Mouse (Mus musculus): Measurements from ENCODE around the gene Flcn. TPM values are rescaled to one million over a fixed set of nuclear protein-coding genes. Genes with fewer than 3 reads are reported as not detected.

Flcn gene
- polyA plus RNA-seq, 1 experiment from 2014 or later: 35.1 TPM

GRCm38 (mm10) chr11:59815482-59816065, 5.8 kb upstream of the Flcn start:
- 86% methylated on average over 6 of the region's 6 CpGs for WGBS
- Histone ChIP-seq H3K36me3 (replicated peaks) (peaks cover 53% of the 10 kb centered on the region), H3K4me3 (no peak overlapping the region), H3K4me1 (peaks cover 24% of the 10 kb centered on the region), H3K27me3 (replicated peaks; ENCODE audit: low read depth, poor library complexity, severe bottlenecking) (no peaks in the 10 kb centered on the region), H3K27ac (replicated peaks) (no peak overlapping the region), H3K9me3 (no peaks in the 10 kb centered on the region)
- DNase-seq (ENCODE audit: low spot score): no peak

DNA sequence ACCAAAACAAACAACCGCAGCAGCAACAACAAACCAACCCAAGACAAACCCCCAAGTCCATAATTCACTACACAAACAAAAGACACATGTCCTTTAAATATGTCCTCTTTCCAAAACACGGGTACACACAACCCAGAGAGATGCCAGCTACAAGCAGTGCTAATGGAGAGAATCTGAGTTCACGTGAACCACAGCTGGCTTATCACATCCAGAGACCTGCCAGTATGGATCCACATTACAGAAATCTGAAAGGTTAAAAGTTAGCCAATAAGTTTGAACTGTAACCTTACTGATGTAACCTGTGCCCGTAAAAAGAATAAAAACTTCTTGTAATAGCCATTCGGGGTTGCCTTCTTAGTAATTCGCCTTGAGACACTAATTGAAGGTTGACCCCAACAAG, 5.1 kb upstream of the Flcn start:
- 87% methylated on average over 6 of the region's 6 CpGs for WGBS
- DNase-seq (ENCODE audit: low spot score): no peak
- Histone ChIP-seq H3K4me1 (peaks cover 26% of the 10 kb centered on the region), H3K9me3 (no peaks in the 10 kb centered on the region), H3K27me3 (replicated peaks; ENCODE audit: low read depth, poor library complexity, severe bottlenecking) (no peaks in the 10 kb centered on the region), H3K4me3 (no peak overlapping the region), H3K36me3 (replicated peaks) (peaks cover 46% of the 10 kb centered on the region), H3K27ac (replicated peaks) (no peak overlapping the region)

- Histone ChIP-seq H3K4me3 (no peak overlapping the region), H3K27ac (replicated peaks) (no peak overlapping the region), H3K36me3 (replicated peaks) (peaks cover 40% of the 10 kb centered on the region), H3K4me1 (peaks cover 31% of the 10 kb centered on the region), H3K9me3 (no peaks in the 10 kb centered on the region), H3K27me3 (replicated peaks; ENCODE audit: low read depth, poor library complexity, severe bottlenecking) (no peaks in the 10 kb centered on the region)
- DNase-seq (ENCODE audit: low spot score): no peak
- WGBS: 65% methylated on average over 1 of the region's 1 CpGs
Measured at GRCm38 (mm10) chr11:59814311-59814710, 4.5 kb upstream of the Flcn start.

- peaks cover 41% of the 10 kb centered on the region for H3K4me1 ChIP-seq
- H3K9me3 ChIP-seq: no peaks in the 10 kb centered on the region
- DNase-seq (ENCODE audit: low spot score): no peak
- no peak overlapping the region for H3K27ac ChIP-seq (replicated peaks)
- H3K27me3 ChIP-seq (replicated peaks; ENCODE audit: low read depth, poor library complexity, severe bottlenecking): no peaks in the 10 kb centered on the region
- 62% methylated on average over 3 of the region's 3 CpGs for WGBS
- H3K4me3 ChIP-seq: no peak overlapping the region
- H3K36me3 ChIP-seq (replicated peaks): peaks cover 30% of the 10 kb centered on the region
Measured at GRCm38 (mm10) chr11:59813276-59813675, 3.5 kb upstream of the Flcn start.

DNA sequence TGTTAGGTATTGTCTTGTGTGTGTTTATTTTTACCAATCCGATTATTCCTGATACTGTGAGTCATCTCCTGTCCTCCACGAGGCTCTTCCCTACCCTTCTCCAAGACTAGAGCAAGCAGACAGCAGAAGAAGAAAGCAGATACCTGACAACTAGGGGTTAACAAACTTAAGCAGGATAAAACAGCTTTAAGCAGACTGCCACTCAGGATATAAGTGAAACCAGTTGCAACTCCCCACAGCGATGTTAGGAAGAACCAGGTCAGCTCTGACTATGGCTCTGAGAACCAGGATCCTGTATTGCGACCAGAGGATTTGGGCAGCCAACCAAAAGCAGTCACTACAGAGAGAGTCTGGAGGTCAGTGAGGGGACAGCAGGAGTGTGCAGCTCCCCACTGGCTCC, 1.4 kb upstream of the Flcn start:
- 68% methylated on average over 4 of the region's 4 CpGs for WGBS
- Histone ChIP-seq H3K9me3 (no peaks in the 10 kb centered on the region), H3K27ac (replicated peaks) (peak overlapping the region; percentile 12; the same call in 1 of the 2 replicates), H3K27me3 (replicated peaks; ENCODE audit: low read depth, poor library complexity, severe bottlenecking) (no peaks in the 10 kb centered on the region), H3K36me3 (replicated peaks) (peaks cover 27% of the 10 kb centered on the region), H3K4me1 (peaks cover 43% of the 10 kb centered on the region), H3K4me3 (peak overlapping the region; percentile 1; the same call in 1 of the 2 replicates)
- DNase-seq (ENCODE audit: low spot score): no peak

GRCm38 (mm10) chr11:59810480-59811158, 803 bp upstream of the Flcn start:
- peak overlapping the region; percentile 100 for H3K27ac ChIP-seq (replicated peaks)
- peaks cover 27% of the 10 kb centered on the region for H3K36me3 ChIP-seq (replicated peaks)
- H3K9me3 ChIP-seq: no peaks in the 10 kb centered on the region
- no peaks in the 10 kb centered on the region for H3K27me3 ChIP-seq (replicated peaks; ENCODE audit: low read depth, poor library complexity, severe bottlenecking)
- peaks cover 43% of the 10 kb centered on the region for H3K4me1 ChIP-seq
- 62% methylated on average over 14 of the region's 14 CpGs for WGBS
- no peak for DNase-seq (ENCODE audit: low spot score)
- peak overlapping the region; percentile 85 for H3K4me3 ChIP-seq

- WGBS: under 1% methylated on average over 15 of the region's 15 CpGs
- H3K4me1 ChIP-seq: peaks cover 39% of the 10 kb centered on the region
- no peaks in the 10 kb centered on the region for H3K9me3 ChIP-seq
- H3K27ac ChIP-seq (replicated peaks): peak overlapping the region; percentile 100
- H3K27me3 ChIP-seq (replicated peaks; ENCODE audit: low read depth, poor library complexity, severe bottlenecking): no peaks in the 10 kb centered on the region
- peak overlapping the region; percentile 85 for H3K4me3 ChIP-seq
- DNase-seq (ENCODE audit: low spot score): no peak
- H3K36me3 ChIP-seq (replicated peaks): peaks cover 38% of the 10 kb centered on the region
Measured at GRCm38 (mm10) chr11:59809071-59809669, 646 bp downstream of the Flcn start.

DNA sequence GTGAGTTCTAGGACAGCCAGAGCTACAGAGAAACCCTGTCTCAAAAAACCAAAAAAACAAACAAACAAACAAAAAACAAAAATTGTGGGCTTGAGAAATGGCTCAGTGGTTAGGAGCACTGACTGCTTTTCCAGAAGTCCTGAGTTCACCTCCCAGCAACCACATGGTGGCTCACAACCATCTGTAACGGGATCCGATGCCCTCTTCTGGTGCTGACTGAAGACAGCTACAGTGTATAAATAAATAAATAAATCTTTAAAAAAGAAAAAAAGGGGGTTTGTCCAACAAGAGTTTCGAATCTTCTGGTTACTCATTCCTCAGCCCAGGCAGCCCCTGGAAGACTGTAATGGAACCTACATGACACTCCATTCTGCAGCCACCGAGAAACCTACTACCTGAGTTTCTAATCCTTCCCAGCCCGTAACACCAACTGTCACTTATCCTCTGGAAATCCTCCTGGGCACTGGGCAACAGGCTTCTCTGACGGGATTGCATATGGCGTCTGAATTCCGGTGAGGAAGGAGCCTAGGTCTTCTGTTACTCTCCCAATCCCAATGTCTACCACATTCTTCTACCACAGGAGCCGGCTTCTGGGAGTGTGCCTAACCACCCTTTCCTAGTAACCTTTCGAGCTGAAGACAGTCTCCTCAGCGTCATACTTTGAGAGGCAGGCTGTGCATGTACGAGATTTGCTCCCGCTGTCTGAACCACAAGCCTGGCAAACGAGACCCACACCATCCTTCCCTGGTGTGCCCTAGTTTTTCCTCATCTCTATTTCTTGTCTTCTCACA, 1.5 kb downstream of the Flcn start:
- Histone ChIP-seq H3K27ac (replicated peaks) (no peak overlapping the region), H3K4me1 (peaks cover 36% of the 10 kb centered on the region), H3K36me3 (replicated peaks) (peaks cover 46% of the 10 kb centered on the region), H3K27me3 (replicated peaks; ENCODE audit: low read depth, poor library complexity, severe bottlenecking) (no peaks in the 10 kb centered on the region), H3K9me3 (no peaks in the 10 kb centered on the region), H3K4me3 (peak overlapping the region; percentile 85)
- WGBS: 70% methylated on average over 14 of the region's 14 CpGs
- no peak for DNase-seq (ENCODE audit: low spot score)

GRCm38 (mm10) chr11:59805656-59806055, 4.2 kb downstream of the Flcn start:
- Histone ChIP-seq H3K27ac (replicated peaks) (no peak overlapping the region), H3K9me3 (no peaks in the 10 kb centered on the region), H3K4me1 (peaks cover 19% of the 10 kb centered on the region), H3K36me3 (replicated peaks) (peaks cover 73% of the 10 kb centered on the region), H3K27me3 (replicated peaks; ENCODE audit: low read depth, poor library complexity, severe bottlenecking) (no peaks in the 10 kb centered on the region), H3K4me3 (no peak overlapping the region)
- no peak for DNase-seq (ENCODE audit: low spot score)
- WGBS: 98% methylated on average over 2 of the region's 2 CpGs

DNA sequence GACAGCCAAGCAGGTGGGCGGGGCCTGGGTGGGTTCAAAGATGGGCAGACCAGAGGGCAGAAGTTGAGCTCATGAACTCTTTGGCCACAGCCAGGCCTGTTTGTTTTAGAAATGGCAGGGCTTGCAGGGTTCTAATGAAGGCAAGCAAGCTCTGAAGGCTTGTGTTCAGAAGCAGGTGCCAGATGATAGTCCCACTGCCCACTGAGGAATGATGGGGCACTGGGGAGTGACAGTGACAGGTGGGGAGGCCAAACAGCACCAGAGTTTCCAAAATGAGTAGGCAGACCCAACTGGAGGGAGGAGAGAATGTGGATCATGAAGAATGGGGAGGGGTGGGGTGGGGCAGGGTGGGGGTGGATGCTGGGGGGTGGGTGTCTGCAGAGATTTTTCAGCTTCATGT, 4.6 kb downstream of the Flcn start:
- H3K36me3 ChIP-seq (replicated peaks): peaks cover 77% of the 10 kb centered on the region
- WGBS: 94% methylated on average over 1 of the region's 1 CpGs
- no peak overlapping the region for H3K4me3 ChIP-seq
- no peak for DNase-seq (ENCODE audit: low spot score)
- H3K27ac ChIP-seq (replicated peaks): no peak overlapping the region
- H3K9me3 ChIP-seq: no peaks in the 10 kb centered on the region
- H3K4me1 ChIP-seq: peaks cover 17% of the 10 kb centered on the region
- H3K27me3 ChIP-seq (replicated peaks; ENCODE audit: low read depth, poor library complexity, severe bottlenecking): no peaks in the 10 kb centered on the region

DNA sequence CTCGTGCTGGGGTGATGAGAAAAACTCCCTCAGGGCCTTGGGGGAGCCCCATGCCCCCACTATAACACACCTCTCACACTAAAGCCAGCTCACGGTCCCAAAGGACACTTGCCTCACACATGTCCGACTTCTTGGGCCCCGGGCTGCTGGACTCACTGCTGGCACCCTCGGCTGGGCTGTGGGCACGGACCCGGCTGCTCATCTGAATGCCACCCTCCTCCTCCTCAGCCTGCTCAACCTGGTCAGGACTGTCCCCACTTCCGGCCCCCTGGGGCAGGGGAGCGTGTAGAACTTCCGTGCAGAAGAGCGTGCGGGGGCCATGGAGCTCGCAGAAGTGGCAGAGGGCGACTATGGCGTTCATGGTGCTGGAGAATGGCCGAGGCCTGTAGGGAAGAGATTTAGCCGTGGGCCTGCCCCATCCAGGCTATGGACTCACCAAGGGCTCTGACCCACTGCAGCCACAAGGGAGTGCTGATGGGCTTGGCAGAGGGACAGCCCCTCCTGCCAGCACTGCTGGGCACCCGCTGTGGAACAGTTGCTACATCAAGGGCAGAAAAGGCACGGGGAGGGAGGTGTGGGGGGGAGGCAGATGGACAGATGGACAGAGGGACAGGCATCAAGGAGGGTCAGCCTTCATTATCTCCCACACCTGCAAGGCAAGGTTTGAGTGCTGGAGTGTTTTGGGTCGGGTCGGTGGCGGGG, 5.3 kb downstream of the Flcn start:
- Histone ChIP-seq H3K36me3 (replicated peaks) (peaks cover 84% of the 10 kb centered on the region), H3K27me3 (replicated peaks; ENCODE audit: low read depth, poor library complexity, severe bottlenecking) (no peaks in the 10 kb centered on the region), H3K9me3 (no peaks in the 10 kb centered on the region), H3K4me3 (no peak overlapping the region), H3K4me1 (peaks cover 15% of the 10 kb centered on the region), H3K27ac (replicated peaks) (no peak overlapping the region)
- 93% methylated on average over 22 of the region's 22 CpGs for WGBS
- no peak for DNase-seq (ENCODE audit: low spot score)

- H3K27ac ChIP-seq (replicated peaks): no peak overlapping the region
- no peak overlapping the region for H3K4me3 ChIP-seq
- H3K27me3 ChIP-seq (replicated peaks; ENCODE audit: low read depth, poor library complexity, severe bottlenecking): no peaks in the 10 kb centered on the region
- peaks cover 95% of the 10 kb centered on the region for H3K36me3 ChIP-seq (replicated peaks)
- 94% methylated on average over 14 of the region's 14 CpGs for WGBS
- no peak for DNase-seq (ENCODE audit: low spot score)
- H3K4me1 ChIP-seq: peaks cover 4% of the 10 kb centered on the region
- no peaks in the 10 kb centered on the region for H3K9me3 ChIP-seq
Measured at GRCm38 (mm10) chr11:59803516-59803915, 6.3 kb downstream of the Flcn start.
